Mouse (Mus musculus) layer of hippocampus, postnatal 25 days (tissue): ENCODE results near the gene Gm20509. TPM values are rescaled to one million over a fixed set of nuclear protein-coding genes. Genes with fewer than 3 reads are reported as not detected.
A peak's percentile ranks its signal among the peaks of the same experiment; 100 is the strongest.
"Not testable (repeated sequence)": the region's sequence is repeated elsewhere in the genome, so short reads cannot be mapped to it uniquely, and the experiment has no call there.

ENCODE experiments used
- DNase-seq, 2 experiments: peaks; one replicate each; pipeline ENCODE4 v3.0.0; 2022; ENCODE audit warnings: mixed read lengths in 2 of 2, low spot score in 1 of 2; ENCODE audit errors: extremely low spot score in 1 of 2
- total RNA-seq, 2 experiments: library from RNA; stranded (reverse); gene quantifications; 2 replicates each; pipeline ENCODE4 v1.2.3; 2021

The Gm20509 gene
- total RNA-seq: 1 to 10 TPM in 1 of 2 experiments, under 1 TPM in 1; 0.42 to 1.1 TPM

DNA sequence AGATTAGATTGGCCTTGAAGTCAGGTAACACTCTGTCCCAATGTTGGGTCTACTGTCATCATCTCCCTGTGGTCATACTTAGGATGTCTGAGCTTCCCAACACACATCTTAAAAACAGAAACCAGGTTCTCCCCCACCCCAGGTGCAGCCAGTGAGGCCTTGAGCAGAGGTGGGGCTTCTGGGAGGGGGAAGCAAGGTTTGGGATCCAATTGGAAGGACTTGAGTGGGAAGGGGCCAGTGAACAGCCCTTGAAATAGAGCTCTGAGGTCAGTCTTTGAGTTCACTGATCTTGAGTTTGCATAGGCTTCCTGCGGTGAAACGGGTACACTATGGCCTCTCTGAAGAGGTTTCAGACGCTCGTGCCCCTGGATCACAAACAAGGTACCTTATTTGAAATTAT lies at the start of gene Gm20509:
Gene Gm20509, plus strand, starts transcription at position 290 of the 400 bp plus-strand sequence.
- no peak for DNase-seq

DNA sequence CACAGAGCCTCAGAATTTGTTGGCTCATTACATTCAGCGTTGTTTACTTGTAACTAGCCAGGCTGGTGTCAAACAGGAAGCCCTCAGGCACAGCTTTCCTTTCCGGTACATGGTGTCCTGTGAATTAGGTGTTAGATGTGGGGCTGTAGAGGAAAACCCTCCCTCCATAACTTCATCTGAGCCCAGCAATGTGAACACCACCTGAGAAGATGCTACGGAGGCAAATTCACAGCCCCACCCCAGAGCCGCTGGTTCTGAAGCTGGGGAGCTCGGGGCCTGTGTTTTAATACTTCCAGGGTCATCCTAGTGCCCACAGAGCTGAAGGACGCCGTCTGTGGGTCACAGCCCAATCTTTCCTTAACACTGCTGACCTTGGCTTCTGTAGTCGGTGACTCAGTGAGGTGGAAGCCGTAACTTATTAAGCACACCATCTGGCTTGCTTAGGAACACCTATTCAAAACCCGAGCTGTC lies 46.8 kb upstream of the Gm20509 start:
- DNase-seq: no peak

DNA sequence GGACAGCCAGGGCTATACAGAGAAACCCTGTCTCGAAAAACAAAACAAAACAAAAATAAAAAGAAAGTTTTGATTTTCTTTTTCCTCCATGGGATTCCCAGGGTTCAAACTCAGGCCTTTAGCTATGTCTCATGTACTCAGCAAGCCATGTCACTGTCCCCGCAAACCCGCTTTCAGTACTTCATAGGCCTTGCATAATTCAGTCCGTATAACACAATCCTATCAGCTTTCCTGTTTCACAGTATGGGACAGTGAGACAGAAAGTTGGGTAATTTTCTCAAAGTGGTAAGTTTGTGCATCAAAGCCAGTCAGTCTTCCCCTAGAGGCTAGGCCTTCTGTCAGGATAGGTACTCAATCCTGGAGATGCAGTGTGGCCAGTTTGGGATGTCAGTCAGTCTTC lies 43.0 kb upstream of the Gm20509 start:
- no peak for DNase-seq

DNA sequence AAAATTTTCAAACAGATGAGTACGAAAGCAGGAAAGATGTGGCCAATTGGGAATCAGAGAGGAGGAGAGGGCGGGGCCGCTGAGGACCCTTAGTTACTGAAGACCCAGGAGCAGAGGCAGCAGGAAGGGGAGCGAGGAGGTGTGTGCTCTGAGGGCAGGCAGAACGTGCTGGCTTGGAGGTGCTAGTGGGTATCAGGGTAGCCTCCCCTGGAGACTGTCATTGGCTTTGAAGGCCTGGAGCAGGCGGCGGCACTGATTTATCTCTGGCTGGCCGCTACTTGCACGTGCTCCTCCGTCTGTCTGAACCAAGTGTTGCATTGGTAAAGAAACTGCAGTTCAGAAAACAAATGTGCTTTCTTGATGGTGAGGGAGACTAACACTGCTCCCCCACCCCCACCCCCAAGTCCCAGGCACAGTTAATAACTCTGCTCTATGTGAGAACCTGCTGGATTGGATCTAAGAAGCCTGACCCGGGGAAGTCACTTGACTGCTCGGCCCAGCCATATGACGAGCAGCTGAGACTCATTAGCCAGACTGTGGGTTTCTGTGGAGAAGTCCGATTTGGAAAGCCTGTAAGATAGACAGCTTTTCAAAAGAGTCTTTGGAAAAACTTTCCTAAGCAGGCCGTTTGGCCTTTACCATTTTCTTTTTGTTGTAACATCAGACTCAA lies 38.5 kb upstream of the Gm20509 start:
- no peak for DNase-seq

DNA sequence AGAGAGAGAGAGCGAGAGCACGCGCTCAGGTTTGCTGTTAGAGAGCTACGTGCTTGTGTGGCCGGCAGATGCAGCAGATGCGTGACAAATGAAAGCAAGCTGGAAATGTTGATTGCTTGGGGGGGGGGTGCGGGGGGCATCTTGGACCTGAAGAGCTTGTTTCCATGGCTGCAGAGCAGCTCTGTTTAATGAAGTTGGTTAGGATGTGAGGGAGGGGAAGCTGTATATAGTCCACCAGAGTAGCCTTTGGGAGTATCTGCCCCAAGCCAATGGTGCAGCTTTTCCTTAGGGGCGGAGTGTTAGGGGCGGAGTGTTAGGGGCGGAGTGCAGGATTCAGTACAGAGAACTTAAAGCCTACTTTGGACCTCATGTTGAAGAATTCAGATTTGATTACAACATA lies 35.2 kb upstream of the Gm20509 start:
- DNase-seq: no peak

DNA sequence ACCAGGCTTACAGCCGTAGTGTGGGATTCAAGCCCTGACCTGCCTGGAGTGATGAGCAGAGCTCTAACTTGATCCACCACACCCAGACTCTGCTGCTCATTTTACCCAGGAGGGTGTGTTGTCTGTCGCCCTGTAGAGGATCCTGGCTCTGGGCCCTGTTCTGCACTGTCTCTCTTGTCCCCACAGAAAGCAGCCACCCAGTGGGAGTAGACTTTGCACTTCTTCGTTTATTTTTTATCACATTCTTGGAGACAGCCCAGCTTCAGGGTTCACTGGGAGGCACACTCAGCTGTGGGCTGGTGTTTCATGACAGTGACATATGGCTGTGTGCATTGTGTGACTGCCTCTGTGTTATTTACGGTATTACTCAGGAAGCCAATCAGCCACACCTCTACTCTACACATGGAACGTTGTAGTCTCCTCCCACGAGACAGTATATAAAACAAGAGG lies 34.0 kb upstream of the Gm20509 start:
- no peak for DNase-seq

DNA sequence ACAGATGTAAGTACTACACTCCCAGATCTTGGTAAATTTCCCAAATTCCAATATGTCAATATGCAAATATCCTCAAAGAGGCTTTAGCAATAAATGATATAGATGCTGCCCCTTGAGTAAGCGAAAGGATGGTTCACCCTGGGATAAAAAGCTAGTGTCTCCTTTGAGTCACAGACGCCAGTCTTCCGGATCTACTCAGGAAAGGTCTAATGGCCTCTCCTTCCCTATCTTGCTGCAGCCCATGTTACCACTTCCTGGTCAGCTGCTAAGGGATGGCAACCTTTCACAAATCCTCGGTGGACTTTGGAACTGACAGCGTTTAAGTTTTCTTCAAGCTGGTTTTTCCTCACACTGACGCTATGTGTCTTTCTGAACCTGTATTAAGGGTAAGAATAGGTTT lies 33.6 kb upstream of the Gm20509 start:
- no peak for DNase-seq

DNA sequence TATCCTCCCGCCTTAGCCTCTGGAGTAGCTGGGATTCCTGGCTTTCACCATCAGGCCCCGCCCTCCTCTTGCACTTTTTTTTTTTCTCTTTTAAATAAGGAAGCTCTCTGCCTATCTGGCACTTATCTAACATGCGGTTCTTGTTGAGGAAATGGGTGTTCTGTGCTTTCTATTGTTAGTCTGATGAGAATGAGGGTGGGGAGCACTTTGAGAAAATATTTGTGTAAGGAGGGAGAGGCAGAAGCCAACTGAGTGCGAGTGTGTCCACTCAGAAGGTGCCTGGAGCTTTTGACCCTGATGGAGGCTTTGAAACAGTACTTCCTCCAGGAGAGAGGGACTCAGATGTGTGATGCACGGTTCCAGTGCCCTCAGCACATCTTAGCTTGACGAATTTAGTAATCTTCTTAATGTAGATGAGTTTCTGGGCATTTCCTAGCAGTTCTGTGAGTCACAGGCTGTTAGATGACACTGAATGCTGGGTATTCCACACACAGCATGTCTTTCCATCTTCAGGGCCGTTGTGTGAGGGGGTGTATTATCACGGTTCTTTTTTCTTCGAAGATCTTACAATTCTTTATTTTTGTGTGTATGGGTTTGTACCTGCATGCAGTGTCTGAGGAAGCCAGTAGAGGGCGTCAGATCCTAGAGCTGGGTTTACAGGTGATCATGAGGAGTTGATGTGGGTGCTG lies 31.2 kb upstream of the Gm20509 start:
- no peak for DNase-seq

DNA sequence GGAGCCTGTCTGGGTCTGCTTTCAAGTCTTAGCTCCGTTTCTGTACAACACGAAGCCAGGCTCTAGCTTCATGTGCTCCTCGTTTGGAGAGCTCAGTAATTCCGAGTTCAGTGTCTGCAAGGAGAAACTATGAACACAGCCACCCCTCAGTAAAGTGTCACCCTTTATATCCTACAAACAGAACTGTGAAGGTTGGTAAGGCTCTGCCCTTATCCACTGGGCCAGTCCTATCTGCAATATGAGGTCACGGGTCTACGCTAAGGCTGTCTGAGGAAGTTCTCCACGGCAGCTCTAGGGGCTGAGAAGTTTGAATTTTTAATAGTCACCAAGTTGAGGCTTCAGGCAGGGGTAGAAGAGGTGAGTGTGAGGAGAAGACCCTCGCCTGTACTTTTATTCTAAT lies 29.8 kb upstream of the Gm20509 start:
- no peak for DNase-seq

DNA sequence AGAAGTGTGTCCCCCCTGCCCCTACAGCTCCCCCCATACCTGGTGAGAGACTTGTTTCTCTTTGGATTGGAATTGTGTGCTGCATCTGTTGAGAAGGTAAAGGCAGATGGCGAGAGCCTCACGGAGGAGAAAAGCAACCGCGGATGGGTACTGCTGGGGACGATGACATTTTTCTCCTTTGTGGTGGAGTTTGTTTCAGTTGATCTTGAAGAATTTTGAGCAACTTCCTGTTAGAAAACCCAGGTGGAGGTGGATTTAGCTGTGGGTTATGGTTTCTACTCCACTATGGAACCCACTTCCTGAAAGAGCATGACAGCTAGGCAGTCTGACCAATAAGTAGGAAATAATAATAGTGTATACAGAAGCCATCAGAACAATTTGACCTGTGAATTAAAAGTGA lies 29.1 kb upstream of the Gm20509 start:
- DNase-seq: no peak

DNA sequence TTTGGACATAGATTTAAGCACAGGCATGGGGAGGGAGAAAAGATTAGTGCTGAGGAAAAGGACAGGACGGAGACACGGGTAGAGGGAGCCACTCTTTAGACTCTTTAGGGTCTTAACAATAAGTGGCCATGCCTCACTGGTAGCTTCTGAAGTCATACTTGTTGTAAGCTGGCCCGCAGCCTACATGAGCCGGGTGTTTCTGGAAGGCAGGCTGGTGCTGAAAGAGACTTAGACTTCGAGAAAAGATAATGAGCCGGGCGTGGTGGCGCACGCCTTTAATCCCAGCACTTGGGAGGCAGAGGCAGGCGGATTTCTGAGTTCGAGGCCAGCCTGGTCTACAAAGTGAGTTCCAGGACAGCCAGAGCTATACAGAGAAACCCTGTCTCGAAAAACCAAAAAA lies 22.9 kb upstream of the Gm20509 start:
- not testable (repeated sequence) for DNase-seq

DNA sequence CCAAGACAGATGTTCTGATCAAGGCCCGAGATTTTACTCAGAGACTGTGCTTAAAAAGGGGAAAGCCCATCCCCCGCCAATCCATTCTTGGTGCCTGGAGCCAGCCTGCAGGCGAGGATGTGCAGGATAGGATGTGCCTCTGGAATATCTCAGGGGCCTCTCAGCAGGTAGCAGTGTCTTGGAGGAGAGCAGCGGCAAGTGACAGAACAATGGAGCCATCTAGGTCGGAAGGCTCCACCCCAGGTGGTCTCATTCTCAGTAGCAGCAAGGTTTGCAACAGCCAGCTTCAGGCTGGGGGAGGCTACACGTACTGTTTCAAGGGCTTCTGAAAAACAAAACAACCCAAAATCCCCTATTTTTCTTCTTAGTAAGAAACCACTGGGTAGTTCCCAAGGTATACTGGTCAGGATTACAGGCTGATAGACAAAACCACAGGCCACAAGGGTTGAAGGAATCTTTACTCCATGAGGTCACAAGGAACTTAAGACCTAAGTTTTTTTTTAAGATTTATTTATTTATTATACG lies 22.4 kb upstream of the Gm20509 start:
- no peak for DNase-seq

DNA sequence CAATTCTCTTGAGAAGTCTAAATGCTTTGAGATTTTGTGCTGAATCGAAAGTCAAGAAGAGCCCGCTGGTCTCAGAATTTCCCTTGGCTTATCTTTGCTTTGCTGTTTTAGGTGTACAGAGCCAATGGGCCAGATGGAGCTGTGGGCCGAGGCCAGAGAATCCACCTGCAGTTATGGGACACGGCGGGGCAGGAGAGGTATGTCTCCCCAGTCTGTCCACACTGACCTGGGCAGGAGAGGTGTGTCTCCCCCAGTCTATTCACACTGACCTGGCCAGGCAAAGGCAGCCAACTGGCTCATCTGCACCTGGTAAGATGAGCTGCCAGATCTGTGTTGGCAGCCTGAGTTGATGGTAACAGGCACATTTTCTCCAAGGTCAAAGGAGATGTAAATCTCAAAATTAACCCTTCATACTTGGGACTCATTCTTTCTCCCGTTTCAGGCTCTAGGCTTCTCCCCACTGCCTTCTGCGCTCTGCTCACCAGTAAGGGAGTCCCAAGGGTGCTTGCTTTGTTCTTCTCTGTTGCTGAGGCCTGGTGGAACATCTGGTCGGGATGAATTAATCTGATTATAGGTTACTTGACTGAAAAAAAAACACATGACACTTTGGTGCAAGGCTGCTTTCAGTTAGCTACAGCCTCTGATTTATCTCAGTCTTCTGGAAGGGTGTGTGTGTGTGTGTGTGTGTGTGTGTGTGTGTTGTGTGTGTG lies 19.8 kb upstream of the Gm20509 start:
- no peak for DNase-seq

DNA sequence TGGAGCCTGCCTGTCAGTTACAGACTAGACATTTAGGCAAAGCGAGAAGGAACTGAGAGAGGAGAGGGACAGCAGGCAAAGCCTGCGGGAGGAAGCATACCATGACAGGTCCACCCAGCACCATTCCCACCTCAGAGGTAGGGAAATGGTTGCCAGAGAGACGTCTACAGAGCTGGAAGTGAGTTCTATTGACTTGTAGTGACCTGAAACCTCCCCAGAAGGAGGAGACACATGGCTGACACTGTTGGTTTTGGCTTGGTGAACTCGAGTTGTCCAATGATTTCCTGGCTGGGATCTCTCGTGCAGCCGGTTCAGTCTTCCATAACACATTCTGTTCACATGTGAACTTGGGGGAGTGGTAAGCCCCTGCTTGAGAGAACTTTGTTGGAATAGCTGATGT lies 18.3 kb upstream of the Gm20509 start:
- DNase-seq: no peak

DNA sequence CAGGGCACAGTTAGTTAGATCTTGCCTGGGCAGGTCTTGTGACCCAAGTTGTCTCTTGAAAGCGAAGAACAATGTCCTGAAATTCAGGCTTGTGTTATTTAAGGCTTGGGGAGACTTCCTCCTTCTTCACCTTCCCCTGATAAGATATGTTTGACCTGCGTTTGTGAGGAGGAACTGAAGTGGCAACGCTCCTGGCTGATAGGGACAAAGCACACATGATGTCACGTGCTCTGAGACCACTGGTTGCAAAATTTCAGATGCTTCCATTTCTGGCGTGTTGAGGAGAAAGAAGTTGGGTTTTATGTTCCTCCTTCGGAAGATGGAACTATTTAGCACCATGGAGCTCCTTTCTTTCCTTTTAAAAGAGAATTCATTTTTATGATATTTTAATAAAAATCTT lies 16.4 kb upstream of the Gm20509 start:
- DNase-seq: no peak

DNA sequence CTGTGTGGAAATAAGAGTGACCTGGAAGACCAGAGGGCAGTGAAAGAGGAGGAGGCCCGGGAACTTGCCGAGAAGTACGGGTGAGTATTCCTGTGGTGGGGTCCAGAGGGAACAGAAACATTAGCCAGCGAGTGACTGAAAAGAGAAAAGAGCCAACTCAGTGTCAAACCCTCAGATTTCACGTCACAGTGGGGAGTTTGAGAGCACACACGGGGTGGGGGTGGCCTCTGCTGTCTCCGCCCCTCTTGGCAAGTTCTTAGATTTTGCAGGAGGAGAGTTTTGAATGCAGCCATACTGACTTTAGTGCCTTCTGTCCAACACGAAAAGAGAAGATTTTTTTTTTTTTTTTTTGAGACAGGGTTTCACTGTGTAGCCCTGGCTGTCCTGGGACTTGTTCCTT lies 15.1 kb upstream of the Gm20509 start:
- no peak for DNase-seq

DNA sequence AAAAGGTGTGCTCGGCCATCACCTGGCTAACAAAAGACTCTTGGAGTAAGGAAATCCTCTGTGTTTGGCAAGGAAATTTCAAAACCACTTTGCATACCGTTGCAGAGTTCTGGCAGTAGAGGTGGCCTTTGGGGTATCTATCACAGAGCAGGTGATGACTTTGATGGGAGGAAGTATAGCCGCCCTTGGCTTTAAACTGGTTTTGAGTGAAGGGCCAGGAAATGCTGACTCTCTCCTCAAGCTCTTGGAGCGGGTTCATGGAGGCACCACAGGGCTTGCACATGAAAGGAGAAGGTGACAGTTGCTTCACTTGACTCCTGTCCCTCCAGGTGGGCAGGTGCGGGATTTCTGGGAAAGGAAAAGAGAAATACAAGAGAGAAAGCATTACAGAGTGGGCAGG lies 14.7 kb upstream of the Gm20509 start:
- no peak for DNase-seq

DNA sequence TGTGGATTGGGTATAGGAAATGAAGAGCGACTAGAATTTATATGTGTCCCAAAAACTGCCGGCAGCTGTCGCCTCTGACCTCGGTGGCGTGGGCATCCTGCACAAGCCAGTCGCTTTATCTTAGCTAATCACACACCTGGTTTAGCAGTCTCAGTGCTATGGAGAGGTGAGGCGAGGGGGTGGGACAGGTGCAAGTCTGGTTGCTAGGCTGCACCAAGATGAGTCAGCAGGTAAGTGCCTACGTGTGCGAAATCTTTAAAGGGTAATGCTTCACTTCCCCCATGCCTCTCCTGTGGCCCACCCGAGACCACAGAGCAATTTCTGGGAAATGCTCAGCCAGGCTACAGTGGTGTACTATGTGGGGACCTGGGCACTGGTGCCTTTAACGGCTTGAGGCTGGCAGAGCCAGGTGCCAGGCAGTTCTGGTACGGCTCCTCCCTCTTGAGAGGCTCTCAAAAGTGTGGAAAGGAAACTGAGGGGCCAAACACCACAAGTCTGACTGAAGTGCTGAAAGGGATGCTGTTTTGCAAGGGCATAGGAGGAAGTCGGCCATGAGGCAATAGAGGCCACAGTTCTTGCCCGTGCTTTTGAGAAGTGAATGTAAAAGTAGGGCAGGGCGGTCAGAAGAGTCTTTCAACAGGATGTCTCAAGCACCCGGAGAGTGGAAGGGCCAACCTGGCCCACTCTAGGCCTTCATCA lies 12.9 kb upstream of the Gm20509 start:
- no peak for DNase-seq

DNA sequence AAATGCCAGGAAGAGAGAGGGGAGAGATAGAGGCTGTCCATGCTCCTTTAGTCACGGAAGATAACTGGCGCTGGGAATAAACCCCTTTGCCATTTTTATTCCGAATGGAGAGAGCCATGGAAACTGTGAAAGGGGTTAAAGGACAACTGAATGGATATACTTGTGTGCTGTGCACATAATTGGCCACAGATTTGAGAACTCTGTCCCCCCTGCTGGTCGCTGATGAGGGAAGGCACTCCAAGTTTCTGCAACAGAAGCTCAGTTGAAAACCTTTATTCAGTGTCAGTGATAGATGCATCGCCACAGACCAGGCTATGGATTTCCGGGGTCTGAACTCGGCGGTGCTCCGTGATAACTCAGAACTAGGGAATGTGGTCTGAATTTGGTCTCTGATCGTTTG lies 12.1 kb upstream of the Gm20509 start:
- no peak for DNase-seq

DNA sequence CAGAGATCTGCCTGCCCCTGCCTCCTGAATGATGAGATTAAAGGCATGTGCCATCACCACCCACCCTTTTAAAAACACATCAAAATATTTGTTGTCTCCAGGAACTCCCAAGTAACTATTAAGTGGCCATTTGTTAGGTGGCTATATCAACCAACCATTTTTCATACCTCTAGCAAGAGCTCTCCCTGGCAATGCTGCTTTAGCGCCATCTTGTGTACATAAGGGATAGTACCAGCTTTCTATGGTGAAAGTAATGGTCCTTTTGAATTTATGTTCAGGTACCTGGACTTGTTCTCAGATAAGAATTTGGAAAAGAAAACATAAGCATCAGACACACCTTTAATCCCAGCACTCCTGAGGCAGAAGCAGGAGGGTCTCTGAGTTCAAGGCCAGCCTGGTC lies 10.5 kb upstream of the Gm20509 start:
- DNase-seq: no peak

DNA sequence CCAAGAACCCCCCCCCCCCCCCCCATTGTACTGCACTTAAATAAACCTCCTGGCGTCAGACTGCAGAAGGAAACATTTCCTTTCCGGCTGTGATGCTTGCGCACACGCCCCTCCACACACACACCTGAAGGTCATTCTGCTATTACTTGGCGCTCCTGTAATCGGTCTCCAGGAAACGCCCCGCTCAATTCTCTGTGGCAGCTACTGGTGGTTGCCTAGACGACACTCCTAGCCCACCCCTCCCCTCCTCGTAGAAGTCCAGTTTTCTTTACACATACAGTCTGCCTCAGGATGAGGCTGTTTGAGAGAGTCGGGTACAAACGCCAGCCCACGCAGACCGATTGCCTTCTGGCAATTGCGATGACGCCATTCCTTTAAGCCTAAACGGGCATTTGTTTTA lies 7.7 kb upstream of the Gm20509 start:
- DNase-seq: peak in 1 of 2 experiments; percentile 14
